Mouse (Mus musculus) CD4-positive, CD25-positive, alpha-beta regulatory T cell (primary cell): ENCODE data around the gene Opn1sw. TPM values are rescaled to one million over a fixed set of nuclear protein-coding genes. Genes with fewer than 3 reads are reported as not detected.

ENCODE experiments used
- polyA plus RNA-seq: library from polyadenylated mRNA; unstranded; fragments of 100-300 nt; shearing (Covaris generic); gene quantifications from one replicate; pipeline ENCODE4 v1.2.1, GENCODE M21; 2017

Opn1sw gene
- 0.17 TPM for polyA plus RNA-seq

GRCm38 (mm10) chr6:29388052-29388518 is at the start of gene Opn1sw:
Gene Opn1sw (minus strand): TSS chr6:29388468.

GRCm38 (mm10) chr6:29433038-29433803 is 45.0 kb upstream of the Opn1sw start, which contains the start of gene Flnc:
Gene Flnc (plus strand): TSS chr6:29433256.

GRCm38 (mm10) chr6:29395910-29396713 is 7.8 kb upstream of the Opn1sw start, which contains the start of gene Ccdc136:
Gene Ccdc136 (plus strand): TSS chr6:29396309.

GRCm38 (mm10) chr6:29347665-29348370 is 40.5 kb downstream of the Opn1sw start, which contains the start of gene Calu:
Gene Calu (plus strand): TSS chr6:29348069.

Other genes starting within 250 kb of the Opn1sw start
- 66.1 TPM for gene Rbm28, start 223.5 kb downstream of the Opn1sw start, polyA plus RNA-seq
- gene Prrt4, start 208.9 kb downstream of the Opn1sw start, polyA plus RNA-seq, result 0.25 TPM
- gene Impdh1, start 172.1 kb downstream of the Opn1sw start, polyA plus RNA-seq, result 111 TPM
- gene Hilpda, start 116.0 kb downstream of the Opn1sw start, polyA plus RNA-seq, result 33.7 TPM
- gene Fam71f2, start 108.9 kb downstream of the Opn1sw start, polyA plus RNA-seq, result 0.92 TPM
- gene Fam71f1, start 69.3 kb downstream of the Opn1sw start, polyA plus RNA-seq, result not detected
- gene Calu, start 40.4 kb downstream of the Opn1sw start, polyA plus RNA-seq, result 101 TPM
- 1.4 TPM for gene Ccdc136, start 7.8 kb upstream of the Opn1sw start, polyA plus RNA-seq
- gene Flnc, start 44.8 kb upstream of the Opn1sw start, polyA plus RNA-seq, result 0.04 TPM
- 342 TPM for gene Atp6v1f, start 79.2 kb upstream of the Opn1sw start, polyA plus RNA-seq
- 0.43 TPM for gene Atp6v1fnb, start 83.0 kb upstream of the Opn1sw start, polyA plus RNA-seq
- gene Kcp, start 119.5 kb upstream of the Opn1sw start, polyA plus RNA-seq, result 0.51 TPM
- gene Irf5, start 138.2 kb upstream of the Opn1sw start, polyA plus RNA-seq, result 27.7 TPM
- gene Tnpo3, start 221.4 kb upstream of the Opn1sw start, polyA plus RNA-seq, result 95.9 TPM